Mouse (Mus musculus): ENCODE results near the gene Ovol3. TPM values are rescaled to one million over a fixed set of nuclear protein-coding genes. Genes with fewer than 3 reads are reported as not detected.

The Ovol3 gene
- total RNA-seq, 2 experiments from 2014 or later: not detected

DNA sequence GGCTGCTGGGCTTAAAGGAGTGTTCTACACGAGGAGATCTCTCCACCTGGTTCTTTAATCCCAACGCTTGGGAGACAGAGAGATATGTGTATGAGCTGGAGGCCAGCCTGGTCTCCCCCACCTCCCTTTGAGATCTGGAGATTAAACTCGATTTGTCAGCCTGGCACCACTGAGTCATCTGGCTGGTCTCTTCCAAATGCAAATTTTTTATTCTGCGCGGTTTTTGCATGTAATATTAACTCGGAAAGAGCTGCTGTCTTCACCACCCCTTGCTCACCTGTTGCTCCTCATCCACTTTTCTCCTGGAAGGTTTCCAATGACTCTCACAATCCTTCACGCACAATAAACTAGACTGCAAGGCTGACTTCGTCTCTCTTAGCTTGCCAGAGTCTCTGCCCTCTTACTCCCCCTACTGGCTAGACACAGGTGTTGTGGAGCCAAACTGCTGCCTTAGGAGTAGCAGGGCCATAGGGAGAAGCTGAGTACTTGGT is 37.0 kb downstream of the Ovol3 start, which contains the start of gene Capns1:
Gene Capns1 (minus strand): TSS at position 331 of the 491 bp plus-strand sequence.
- intact Hi-C loops (cut with DNase I): loop anchor here (2.0 to 10.0 kb wide), 2 partner anchors 14 to 684 kb away; partner anchors contain the start of genes Cox7a1 and Sipa1l3
- no peak for DNase-seq

DNA sequence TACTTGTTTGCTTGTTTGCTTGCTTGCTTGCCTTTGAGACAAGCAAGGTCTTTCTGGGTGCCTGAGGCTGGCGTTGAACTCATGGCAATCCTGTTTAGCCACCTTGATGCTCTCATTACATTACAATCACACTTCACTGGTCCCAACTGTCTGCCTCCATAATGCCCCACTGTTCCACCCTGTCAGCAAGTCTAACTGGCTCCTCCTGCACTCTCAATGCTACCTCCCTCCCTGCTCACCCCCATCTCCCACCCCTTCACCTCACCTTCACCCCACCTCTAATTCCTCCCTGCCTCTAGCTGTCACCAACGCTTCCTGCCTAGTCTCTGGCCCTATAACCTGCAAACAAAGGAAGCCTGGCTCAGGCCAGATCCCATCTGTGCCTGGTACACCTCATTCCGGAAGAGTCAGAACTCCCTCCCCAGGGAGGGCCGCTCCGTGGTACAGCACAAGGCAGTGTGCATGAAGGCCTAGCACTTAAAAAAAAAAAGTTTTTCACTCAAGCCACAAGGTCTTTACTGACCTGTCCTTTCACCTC is 37.9 kb downstream of the Ovol3 start:
- DNase-seq: no peak
- intact Hi-C loops (cut with DNase I): loop anchor here (2.0 to 10.0 kb wide), 2 partner anchors 13 to 683 kb away; partner anchors contain the start of genes Cox7a1 and Sipa1l3

DNA sequence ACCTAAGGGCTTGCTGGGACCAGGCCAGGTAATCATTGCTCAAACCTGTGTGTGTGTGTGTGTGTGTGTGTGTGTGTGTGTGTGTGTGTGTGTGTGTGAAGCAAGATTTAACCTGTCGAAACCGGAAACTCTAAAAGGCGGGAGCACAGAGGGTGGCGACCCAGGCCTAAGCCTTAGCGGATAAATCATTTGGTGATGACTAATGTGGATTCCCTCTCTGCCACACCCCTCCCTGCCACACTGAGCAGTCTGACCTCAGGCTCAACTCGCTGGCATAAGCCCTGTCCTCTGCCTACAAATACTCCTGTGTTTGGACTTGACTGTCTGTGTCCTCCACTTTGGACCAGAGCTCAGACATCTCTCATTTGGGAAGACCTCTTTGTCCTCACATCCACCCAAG is 39.4 kb downstream of the Ovol3 start:
- intact Hi-C loops (cut with DNase I): loop anchor here (10.0 kb wide), 1 partner anchor 681 kb away; the partner anchor contains the start of gene Sipa1l3
- no peak for DNase-seq

DNA sequence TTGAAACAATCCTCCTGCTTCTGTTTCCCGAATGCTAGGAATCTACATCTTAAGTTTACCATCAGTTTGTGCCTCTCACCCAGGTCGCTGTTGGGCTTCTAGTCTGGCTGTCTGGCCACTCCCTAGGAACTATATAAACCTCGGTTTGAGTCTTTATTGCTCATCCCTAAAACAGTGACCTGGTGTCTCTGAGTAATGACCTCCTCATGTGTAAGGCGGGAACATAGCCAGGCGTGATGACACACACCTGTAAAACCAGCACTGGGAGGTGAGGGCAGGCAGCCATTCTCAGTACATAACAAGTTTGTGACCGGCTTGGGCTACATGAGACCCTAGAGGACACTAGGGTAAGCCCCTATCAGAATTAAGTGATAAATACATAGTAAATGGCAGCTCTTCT is 40.1 kb downstream of the Ovol3 start:
- DNase-seq: no peak
- intact Hi-C loops (cut with DNase I): loop anchor here (10.0 kb wide), 1 partner anchor 681 kb away; the partner anchor contains the start of gene Sipa1l3

DNA sequence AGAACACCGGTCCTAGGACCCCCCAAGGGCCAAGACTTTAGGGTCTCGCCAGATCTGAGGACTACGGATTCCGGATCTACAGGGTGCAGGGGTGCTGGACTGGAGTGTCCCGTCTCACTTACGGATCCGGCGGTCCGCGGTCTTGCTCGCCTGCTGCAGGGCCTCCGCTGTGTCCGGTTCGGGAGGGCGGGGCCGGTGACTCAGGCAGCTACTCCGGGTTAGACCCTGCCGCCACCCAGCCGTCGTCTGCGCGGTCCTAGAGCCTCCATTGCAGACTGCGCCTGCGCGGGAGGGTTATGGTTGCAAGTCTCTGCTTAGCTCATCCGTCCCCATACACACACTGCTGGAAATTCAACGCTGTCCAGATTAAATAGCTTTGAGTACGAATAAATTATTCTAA is 40.6 kb downstream of the Ovol3 start:
- peak; percentile 88 to 95 for DNase-seq
- intact Hi-C loops (cut with DNase I): loop anchor here (10.0 kb wide), 1 partner anchor 680 kb away; the partner anchor contains the start of gene Sipa1l3

DNA sequence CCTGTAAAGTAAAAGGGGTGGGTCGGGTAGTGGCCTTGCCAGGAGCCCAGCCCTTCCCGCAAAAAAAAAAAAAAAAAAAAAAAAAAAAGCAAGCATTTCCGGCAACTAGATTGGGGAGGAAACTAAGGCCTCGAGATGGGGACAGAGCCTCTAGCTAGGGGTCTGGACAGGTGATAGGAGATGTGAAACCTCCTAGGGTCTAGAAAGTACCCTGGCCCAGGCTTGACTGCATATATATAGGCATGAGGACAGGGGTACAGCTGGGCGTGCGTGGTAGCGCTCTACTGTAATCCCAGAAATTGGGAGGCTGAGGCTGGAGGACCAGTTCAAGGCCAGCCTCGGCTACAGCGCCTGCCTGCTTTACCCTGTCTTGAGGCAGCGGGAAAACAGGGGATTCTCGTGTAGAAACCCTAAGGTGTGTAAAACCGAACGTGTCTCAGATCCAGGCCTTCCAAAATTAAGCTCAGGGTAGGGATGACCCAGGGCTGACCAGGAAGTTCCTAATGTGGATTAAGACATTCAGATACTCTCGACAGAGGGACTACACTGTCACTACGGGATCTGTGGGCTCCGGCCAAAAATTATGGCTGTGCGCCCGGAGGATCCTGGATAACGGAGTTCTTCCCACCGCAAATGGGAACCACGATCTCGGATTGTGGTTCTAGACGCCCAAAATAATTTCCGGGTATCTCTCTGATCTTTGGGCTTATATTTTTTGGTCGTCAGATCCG is 41.3 kb downstream of the Ovol3 start:
- intact Hi-C loops (cut with DNase I): loop anchor here (10.0 kb wide), 1 partner anchor 679 kb away; the partner anchor contains the start of gene Sipa1l3
- DNase-seq: peak in 1 of 2 experiments; percentile 49

DNA sequence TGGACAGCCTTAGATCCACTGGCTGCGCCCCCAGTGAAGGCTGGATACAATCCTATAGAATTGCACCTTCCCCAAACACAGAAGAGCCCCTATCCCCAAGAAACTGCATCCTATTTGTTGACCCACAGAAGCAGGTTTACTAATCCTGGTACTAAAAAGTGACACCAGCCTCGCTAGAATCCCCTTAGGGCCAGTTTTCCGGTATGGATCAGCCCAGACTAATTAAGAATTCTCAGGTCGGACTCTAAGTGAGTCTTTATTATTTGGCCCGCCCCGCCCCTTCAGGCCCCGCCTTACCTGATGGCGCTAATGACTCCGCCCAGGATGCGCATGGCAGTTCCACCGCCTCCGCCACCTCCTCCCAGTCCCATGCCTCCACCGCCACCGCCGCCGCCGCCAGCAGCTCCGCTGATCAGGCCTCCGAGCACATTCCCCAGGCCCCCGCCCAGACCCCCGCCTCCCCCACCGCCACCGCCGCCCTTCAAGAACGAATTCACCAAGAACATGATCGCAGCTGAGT is 41.9 kb downstream of the Ovol3 start:
- DNase-seq: peak; percentile 61 to 70
- intact Hi-C loops (cut with DNase I): loop anchor here (10.0 kb wide), 1 partner anchor 679 kb away; the partner anchor contains the start of gene Sipa1l3

DNA sequence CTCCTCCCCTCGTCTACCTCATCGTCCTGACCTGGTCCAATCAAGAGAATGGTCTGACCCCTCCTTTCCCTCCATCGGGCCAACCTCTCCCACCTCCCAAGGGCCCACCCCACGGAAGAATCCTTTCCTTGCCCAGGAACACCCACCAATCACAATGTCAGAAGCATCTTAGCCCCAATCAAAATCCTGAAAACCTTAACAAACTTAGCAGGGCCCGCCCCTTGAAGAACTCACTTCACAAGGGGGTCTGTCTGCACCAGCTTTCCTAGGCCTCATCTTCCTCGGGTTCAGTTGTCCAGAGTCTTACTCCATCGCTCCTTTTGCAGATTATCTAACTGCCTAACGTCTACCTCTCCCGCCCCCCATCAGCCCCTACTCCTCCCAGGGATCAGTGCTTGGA is 42.5 kb downstream of the Ovol3 start:
- DNase-seq: peak in 1 of 2 experiments; percentile 23
- intact Hi-C loops (cut with DNase I): loop anchor here (10.0 kb wide), 1 partner anchor 678 kb away; the partner anchor contains the start of gene Sipa1l3

DNA sequence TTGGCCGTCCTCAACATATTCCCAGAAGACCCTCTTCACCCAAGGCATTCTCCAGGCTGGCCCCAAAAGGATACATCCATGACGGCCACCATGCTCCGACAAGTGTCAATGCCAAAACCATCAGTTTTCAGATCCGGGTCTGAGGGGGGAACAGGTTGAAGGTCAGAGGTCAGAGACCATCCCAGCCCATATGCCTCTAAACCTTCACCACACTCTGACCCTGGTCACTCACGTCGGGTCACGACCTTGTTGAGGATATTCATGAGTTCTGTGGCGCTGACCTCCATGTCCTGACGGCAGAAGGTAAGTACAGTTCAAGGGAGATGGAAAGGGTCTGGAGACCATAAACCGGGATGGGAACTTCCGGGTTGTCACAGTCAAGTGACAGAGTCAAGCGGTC is 43.4 kb downstream of the Ovol3 start:
- intact Hi-C loops (cut with DNase I): loop anchor here (10.0 kb wide), 1 partner anchor 677 kb away; the partner anchor contains the start of gene Sipa1l3
- DNase-seq: no peak

DNA sequence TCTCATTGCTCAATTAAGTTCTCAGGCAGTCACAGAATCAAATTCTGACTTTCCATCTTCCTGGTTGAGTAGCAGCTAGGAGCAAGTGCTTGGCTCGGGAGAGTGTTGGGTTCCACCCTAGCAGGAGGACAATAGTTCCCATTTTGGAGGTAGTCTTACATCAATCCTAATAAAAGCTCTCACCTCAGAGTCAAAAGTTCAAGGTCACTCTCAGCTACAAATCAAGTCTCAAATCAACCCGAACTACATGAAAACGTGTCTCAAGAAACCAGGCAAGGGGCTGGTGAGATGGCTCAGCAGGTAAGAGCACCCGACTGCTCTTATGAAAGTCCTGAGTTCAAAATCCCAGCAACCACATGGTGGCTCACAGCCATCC is 46.4 kb downstream of the Ovol3 start:
- intact Hi-C loops (cut with DNase I): no loop called here
- DNase-seq: no peak

DNA sequence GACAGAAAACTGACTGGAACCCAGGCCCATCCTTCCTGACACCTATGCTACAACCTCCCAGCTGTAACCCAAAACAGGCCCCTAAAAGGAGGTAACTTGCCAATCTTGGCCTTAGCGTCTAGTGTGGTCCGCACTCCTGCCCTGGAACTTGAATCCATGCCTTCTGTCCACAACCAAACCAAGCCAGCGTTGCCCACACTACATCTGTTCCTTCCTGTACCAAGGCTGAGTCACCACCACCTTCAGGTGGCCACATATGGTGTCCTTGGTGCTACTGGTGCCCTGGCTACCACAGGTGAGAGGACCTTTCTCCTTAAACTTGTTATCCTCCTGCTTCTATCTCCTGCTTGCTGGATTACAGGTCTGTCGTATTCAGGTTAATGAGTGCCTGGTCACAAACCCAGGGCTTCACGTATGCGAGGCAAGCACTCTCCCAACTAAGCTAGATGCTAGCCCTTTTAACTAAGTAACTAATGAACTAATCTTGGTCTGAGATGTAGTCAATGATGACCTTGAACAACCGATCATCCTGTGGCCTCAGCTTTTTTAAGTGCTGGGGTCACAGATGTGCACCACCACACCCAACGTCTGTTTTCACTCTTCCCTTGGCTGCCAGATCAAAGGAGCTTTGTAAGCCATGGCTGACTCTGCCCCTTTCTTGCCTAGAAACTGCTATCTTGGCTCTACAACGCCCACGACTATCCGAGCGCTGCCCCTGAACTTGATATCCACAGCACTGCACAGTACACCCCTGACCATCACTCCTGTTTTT is 47.0 kb downstream of the Ovol3 start:
- intact Hi-C loops (cut with DNase I): no loop called here
- no peak for DNase-seq

DNA sequence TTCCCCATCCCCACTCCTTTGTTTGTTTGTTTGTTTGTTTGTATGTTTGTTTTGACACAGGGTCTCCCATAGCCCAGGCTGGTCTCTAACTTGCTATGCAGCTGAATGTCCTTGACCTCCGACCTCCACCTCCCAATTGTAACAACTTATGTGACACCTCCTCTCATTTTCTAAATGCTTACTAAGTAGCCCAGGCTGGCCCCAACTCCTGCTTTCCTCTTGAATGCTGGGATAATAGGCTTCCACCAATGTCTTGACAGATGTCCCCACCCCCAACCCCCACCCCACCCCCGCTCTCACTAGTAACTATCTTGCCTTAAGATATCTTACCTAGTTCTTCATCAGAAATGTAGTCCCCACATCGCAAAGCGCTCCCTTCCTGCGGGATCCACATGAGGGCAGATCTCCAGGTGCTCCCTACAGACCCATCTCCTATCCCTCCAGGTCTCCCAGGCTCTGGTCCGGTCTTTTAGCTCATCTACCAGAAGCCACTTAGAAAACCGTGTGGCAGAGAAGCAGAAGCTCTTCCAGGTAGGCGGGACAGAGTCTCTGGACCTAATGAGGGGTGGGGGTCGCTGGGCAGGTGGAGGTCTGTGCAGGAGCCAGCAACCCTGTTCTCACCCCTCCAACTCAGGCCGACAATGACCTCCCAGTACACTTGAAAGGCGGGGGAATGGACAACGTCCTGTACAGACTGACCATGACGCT is 50.7 kb downstream of the Ovol3 start:
- no peak for DNase-seq
- intact Hi-C loops (cut with DNase I): loop anchor here (2.0 to 5.0 kb wide), 2 partner anchors 14 to 33 kb away; partner anchors contain the start of gene Capns1

DNA sequence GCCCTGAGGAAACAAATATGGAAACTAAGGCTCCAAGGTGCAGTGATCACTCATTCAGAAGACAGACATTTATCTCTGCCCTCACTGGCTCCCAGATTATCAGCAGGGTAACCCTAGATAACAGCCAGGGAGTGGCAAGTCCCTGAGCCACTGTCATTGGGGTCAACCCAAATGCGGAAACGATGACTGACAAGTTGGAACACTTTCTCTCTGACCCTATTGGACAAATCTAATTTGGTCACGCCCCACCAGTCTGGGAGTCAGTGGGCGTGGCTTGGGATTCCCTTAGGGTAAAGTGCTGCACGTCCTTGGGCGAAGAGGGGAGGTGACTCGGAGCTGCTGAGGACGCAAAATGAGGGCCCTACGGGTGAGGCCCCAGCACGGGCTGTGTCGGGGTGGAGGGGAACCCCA is 51.6 kb downstream of the Ovol3 start, which contains the start of gene Cox7a1:
Gene Cox7a1 (plus strand): TSS at position 266 of the 411 bp plus-strand sequence.
- intact Hi-C loops (cut with DNase I): loop anchor here (2.0 to 5.0 kb wide), 2 partner anchors 15 to 33 kb away; partner anchors contain the start of gene Capns1
- DNase-seq: peak; percentile 85 to 90

Other genes with a start within 250 kb of the Ovol3 start
- gene Zfp14, start 184.3 kb downstream of the Ovol3 start, total RNA-seq (2021): 1 to 10 TPM; 1.6 to 1.9 TPM
- 1 to 10 TPM; 1.4 to 1.7 TPM for gene Zfp82, start 162.8 kb downstream of the Ovol3 start, total RNA-seq (2021)
- gene Gm26920, start 145.3 kb downstream of the Ovol3 start, total RNA-seq (2021): not detected
- 1 to 10 TPM; 1.8 to 2.9 TPM for gene Zfp566, start 145.2 kb downstream of the Ovol3 start, total RNA-seq (2021)
- 10 to 100 TPM; 25.9 to 28.9 TPM for gene Zfp260, start 140.9 kb downstream of the Ovol3 start, total RNA-seq (2021)
- under 1 TPM; 0.59 to 0.99 TPM for gene Zfp382, start 113.8 kb downstream of the Ovol3 start, total RNA-seq (2021)
- gene Zfp146, start 66.0 kb downstream of the Ovol3 start, total RNA-seq (2021): 10 to 100 TPM; 19.2 to 23.6 TPM
- 1,000 to 10,000 TPM in 1 of 2 experiments, 100 to 1,000 TPM in 1; 976 to 1,017 TPM for gene Cox7a1, start 51.6 kb downstream of the Ovol3 start, total RNA-seq (2021)
- gene Capns1, start 36.9 kb downstream of the Ovol3 start, total RNA-seq (2021): 100 to 1,000 TPM; 188 to 196 TPM
- 10 to 100 TPM; 53.9 to 58.8 TPM for gene Polr2i, start 3.8 kb downstream of the Ovol3 start, total RNA-seq (2021)
- gene Tbcb, start 3.5 kb downstream of the Ovol3 start, total RNA-seq (2021): 10 to 100 TPM; 29.9 to 30.0 TPM
- gene Thap8, start 44.4 kb upstream of the Ovol3 start, total RNA-seq (2021): under 1 TPM in 1 of 2 experiments, not detected in 1; 0.25 TPM
- 1 to 10 TPM; 2.2 to 2.7 TPM for gene Wdr62, start 44.7 kb upstream of the Ovol3 start, total RNA-seq (2021)
- gene Clip3, start 56.0 kb upstream of the Ovol3 start, total RNA-seq (2021): 1 to 10 TPM; 4.5 to 5.6 TPM
- gene Alkbh6, start 73.0 kb upstream of the Ovol3 start, total RNA-seq (2021): 10 to 100 TPM; 18.3 to 18.4 TPM
- gene Syne4, start 79.1 kb upstream of the Ovol3 start, total RNA-seq (2021): 1 to 10 TPM in 1 of 2 experiments, not detected in 1; 1.9 TPM
- under 1 TPM; 0.48 to 0.72 TPM for gene E130208F15Rik, start 86.0 kb upstream of the Ovol3 start, total RNA-seq (2021)
- gene Sdhaf1, start 88.2 kb upstream of the Ovol3 start, total RNA-seq (2021): 1 to 10 TPM; 6.9 to 7.3 TPM
- 1 to 10 TPM; 2.9 to 3.2 TPM for gene Lrfn3, start 127.0 kb upstream of the Ovol3 start, total RNA-seq (2021)
- gene Tyrobp, start 178.0 kb upstream of the Ovol3 start, total RNA-seq (2021): 1 to 10 TPM; 2.9 to 5.7 TPM
- under 1 TPM in 1 of 2 experiments, not detected in 1; 0.86 TPM for gene Hcst, start 184.1 kb upstream of the Ovol3 start, total RNA-seq (2021)
- under 1 TPM; 0.12 to 0.20 TPM for gene Nfkbid, start 186.0 kb upstream of the Ovol3 start, total RNA-seq (2021)
- 1 to 10 TPM in 1 of 2 experiments, under 1 TPM in 1; 0.62 to 1.0 TPM for gene Aplp1, start 209.8 kb upstream of the Ovol3 start, total RNA-seq (2021)
- gene Kirrel2, start 222.0 kb upstream of the Ovol3 start, total RNA-seq (2021): not detected
- not detected for gene Nphs1, start 222.6 kb upstream of the Ovol3 start, total RNA-seq (2021)